Mouse (Mus musculus) liver, embryonic 14.5 days (tissue): Measurements from ENCODE around the gene Spryd4.

Experiments used
- CTCF ChIP-seq: IDR thresholded peaks from 2 replicates; pipeline ENCODE4 v1.5.1; 2016; ENCODE audit warnings: antibody characterized with exemption, low read depth, control low read depth
- EP300 ChIP-seq: IDR thresholded peaks from 2 replicates; pipeline ENCODE4 v1.6.1; 2016; ENCODE audit warnings: antibody characterized with exemption, low read depth

GRCm38 (mm10) chr10:128240131-128240530 lies 28.5 kb upstream of the Spryd4 start:
- TF ChIP-seq CTCF: no peak
- no peak for TF ChIP-seq EP300
